Comparison of ENCODE assay signal across 8 mouse cellular contexts in the genomic region with DNA sequence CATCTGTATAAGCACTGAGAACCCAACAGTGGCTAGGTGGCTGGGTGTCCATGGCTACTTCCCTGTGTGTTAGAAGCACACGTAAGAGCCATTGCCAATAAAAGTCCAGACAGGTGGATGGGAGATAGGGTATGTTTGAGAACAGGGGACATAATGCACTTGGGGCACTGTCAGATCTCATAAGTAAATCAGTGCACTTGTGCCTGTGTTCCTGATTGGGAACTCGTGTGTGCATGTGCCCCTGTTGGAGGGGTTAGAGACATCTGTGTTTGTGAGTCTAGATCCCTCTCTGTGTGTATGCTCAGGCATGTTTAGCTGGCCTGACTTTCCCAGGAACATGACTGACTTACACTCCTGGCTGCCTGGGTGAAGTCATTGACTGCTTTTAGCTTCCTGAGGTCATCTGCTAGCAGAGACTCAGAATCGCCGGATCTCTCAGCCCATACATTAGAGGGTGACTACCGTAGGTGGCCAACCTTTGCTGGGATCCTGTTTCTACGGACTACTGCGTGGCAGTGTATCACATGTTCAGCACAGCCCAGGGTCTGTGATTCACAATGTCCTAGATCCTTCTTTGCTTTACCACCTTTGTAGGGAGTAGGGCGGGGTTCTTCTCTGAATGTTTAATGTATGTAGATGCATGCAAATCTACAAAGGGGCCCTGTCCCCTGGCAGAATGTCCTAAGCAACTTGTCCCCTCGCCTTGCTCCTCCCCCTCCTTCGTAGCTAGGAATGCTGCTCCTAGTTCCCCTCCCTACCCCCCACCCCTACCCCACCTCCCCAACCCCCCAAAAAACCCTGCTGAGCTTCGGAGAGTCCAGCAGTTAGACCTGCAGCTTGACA. TPM values are rescaled to one million over a fixed set of nuclear protein-coding genes. Genes with fewer than 3 reads are reported as not detected.
DNase-seq lines count a peak whose midpoint lies in the region; ATAC-seq and TF ChIP-seq lines count a peak whose summit lies in the region.

No protein-coding gene starts in this region.

- H3K4me1 ChIP-seq in heart, postnatal 0 days (ENCODE audit: control insufficient read depth, insufficient read depth): peaks cover 28% of the 10 kb centered on the region

- peak overlapping the region; percentile 92 for H3K27ac ChIP-seq in heart, postnatal 0 days (ENCODE audit: low read depth)

- no peak for TF ChIP-seq POLR2A in myocyte (IDR thresholded peaks at IDR 0.05; ENCODE audit: insufficient read length, low read depth)

- no peak overlapping the region for H3K4me3 ChIP-seq in heart, postnatal 0 days (ENCODE audit: low read depth, low read length)
- H3K4me3 ChIP-seq in myocyte: no peak overlapping the region

- TF ChIP-seq EP300 in heart, postnatal 0 days (IDR thresholded peaks at IDR 0.05; ENCODE audit: low read depth): no peak; the same call in 1 of the 2 replicates

- peak overlapping the region; percentile 14; the same call in 1 of the 2 replicates for H3K9ac ChIP-seq in heart, postnatal 0 days (replicated peaks; ENCODE audit: low read depth, low read length)

- DNase-seq in kidney, postnatal 10 days: peak; percentile 26
- no peak for DNase-seq in kidney, postnatal 14 days
- DNase-seq in embryo, embryonic 11 days: peak; percentile 65
- peak; percentile 81 for DNase-seq in heart, postnatal 0 days (ENCODE audit: low spot score)
- no peak for DNase-seq in layer of hippocampus, postnatal 36 days
- no peak for DNase-seq in gastrocnemius, postnatal 36 days
- no peak for DNase-seq in left cerebral cortex, postnatal 10 days (ENCODE audit: extremely low spot score in 1 of 2, low spot score in 2 of 2)

- H3K27me3 ChIP-seq in heart, postnatal 0 days (ENCODE audit: control insufficient read depth, insufficient read depth, low read length): no peaks in the 10 kb centered on the region
- H3K27me3 ChIP-seq in myocyte (ENCODE audit: control insufficient read depth, insufficient read depth, insufficient read length): no peaks in the 10 kb centered on the region

- TF ChIP-seq CTCF in heart, postnatal 0 days (IDR thresholded peaks at IDR 0.05; ENCODE audit: low read depth): no peak

- peak overlapping the region; percentile 33 for H3K4me2 ChIP-seq in heart, postnatal 0 days (ENCODE audit: low read depth, low read length)
- peak overlapping the region; percentile 49 for H3K4me2 ChIP-seq in myocyte (ENCODE audit: low read depth)

- H3K36me3 ChIP-seq in heart, postnatal 0 days (replicated peaks; ENCODE audit: control insufficient read depth, insufficient read depth, low read length): peaks cover 34% of the 10 kb centered on the region
- no peaks in the 10 kb centered on the region for H3K36me3 ChIP-seq in myocyte (ENCODE audit: control insufficient read depth, insufficient read depth)

- H3ac ChIP-seq in myocyte (ENCODE audit: control insufficient read depth, insufficient read length): no peak overlapping the region

- 14% methylated on average over 11 of the region's 11 CpGs for WGBS in heart, postnatal 0 days

- intact Hi-C loops in gastrocnemius, postnatal 36 days (cut with DNase I): no loop called here
- intact Hi-C loops in left cerebral cortex, postnatal 10 days (cut with DNase I): no loop called here

- no peaks in the 10 kb centered on the region for H3K79me2 ChIP-seq in myocyte (ENCODE audit: control insufficient read depth, insufficient read depth)

- peak; percentile 56 for ATAC-seq in heart, postnatal 0 days (ENCODE audit: insufficient read depth, low read depth)

- no peaks in the 10 kb centered on the region for H3K9me3 ChIP-seq in heart, postnatal 0 days (replicated peaks; ENCODE audit: control insufficient read depth, low read length)

TF ChIP-seq in myocyte, 11 proteins besides CTCF, POLR2A, EP300 and RAD21:
- TF ChIP-seq MYOD1 (IDR thresholded peaks at IDR 0.05; ENCODE audit: control insufficient read depth in 1 of 3, insufficient read length in 2 of 3, low read depth in 2 of 3) (peak; percentile 15 to 65 (median 62)), E2F4 (IDR thresholded peaks at IDR 0.05; ENCODE audit: insufficient read depth) (no peak), POLR2AphosphoS2 (IDR thresholded peaks at IDR 0.05; ENCODE audit: insufficient read length, low read depth) (no peak), CEBPB (IDR thresholded peaks at IDR 0.05; ENCODE audit: insufficient read depth, poor library complexity, severe bottlenecking) (no peak)

RNA-seq across cellular contexts. Expression of gene Txnrd2, which starts 31.2 kb away (rescaled TPM):
- total RNA-seq in heart, postnatal 0 days (2014; rRNA removed; ENCODE audit: low replicate concordance): 12.7 and 14.7 TPM in 2 replicates
- 40.0 and 41.2 TPM in 2 replicates for polyA plus RNA-seq in heart, postnatal 0 days (2015; fragmentation: Nextera tagmentation; extraction: Ambion mirVana)
- 21.3 TPM for polyA plus RNA-seq in myocyte (2012; fragmentation: generic; extraction: Trizol)
- total RNA-seq in layer of hippocampus, postnatal 36 days (2021): 10 to 100 TPM; 19.6 to 21.7 TPM
- total RNA-seq in gastrocnemius, postnatal 36 days (2021): 10 to 100 TPM; 16.4 to 17.6 TPM
- 10 to 100 TPM; 24.1 to 27.4 TPM for total RNA-seq in left cerebral cortex, postnatal 10 days (2021)

RNA-seq across cellular contexts. Expression of gene Comt, which starts 31.7 kb away (rescaled TPM):
- total RNA-seq in heart, postnatal 0 days (2014; rRNA removed; ENCODE audit: low replicate concordance): 160 and 168 TPM in 2 replicates
- 155 and 158 TPM in 2 replicates for polyA plus RNA-seq in heart, postnatal 0 days (2015; fragmentation: Nextera tagmentation; extraction: Ambion mirVana)
- 93.6 TPM for polyA plus RNA-seq in myocyte (2012; fragmentation: generic; extraction: Trizol)
- 10 to 100 TPM; 66.3 to 68.1 TPM for total RNA-seq in layer of hippocampus, postnatal 36 days (2021)
- total RNA-seq in gastrocnemius, postnatal 36 days (2021): 10 to 100 TPM; 35.4 to 38.4 TPM
- 10 to 100 TPM; 65.2 to 66.3 TPM for total RNA-seq in left cerebral cortex, postnatal 10 days (2021)

RNA-seq across cellular contexts. Expression of gene Arvcf, which starts 47.0 kb away (rescaled TPM):
- 62.1 and 95.5 TPM in 2 replicates for total RNA-seq in heart, postnatal 0 days (2014; rRNA removed; ENCODE audit: low replicate concordance)
- polyA plus RNA-seq in heart, postnatal 0 days (2015; fragmentation: Nextera tagmentation; extraction: Ambion mirVana): 22.5 and 22.6 TPM in 2 replicates
- 7.6 TPM for polyA plus RNA-seq in myocyte (2012; fragmentation: generic; extraction: Trizol)
- total RNA-seq in layer of hippocampus, postnatal 36 days (2021): 10 to 100 TPM; 36.2 to 37.7 TPM
- 10 to 100 TPM; 10.2 to 14.3 TPM for total RNA-seq in gastrocnemius, postnatal 36 days (2021)
- 10 to 100 TPM; 43.0 to 46.4 TPM for total RNA-seq in left cerebral cortex, postnatal 10 days (2021)

RNA-seq across cellular contexts. Expression of gene Tango2, which starts 47.1 kb away (rescaled TPM):
- total RNA-seq in heart, postnatal 0 days (2014; rRNA removed; ENCODE audit: low replicate concordance): 55.3 and 56.9 TPM in 2 replicates
- 65.8 and 69.0 TPM in 2 replicates for polyA plus RNA-seq in heart, postnatal 0 days (2015; fragmentation: Nextera tagmentation; extraction: Ambion mirVana)
- 22.2 TPM for polyA plus RNA-seq in myocyte (2012; fragmentation: generic; extraction: Trizol)
- total RNA-seq in layer of hippocampus, postnatal 36 days (2021): 100 to 1,000 TPM; 124 to 125 TPM
- total RNA-seq in gastrocnemius, postnatal 36 days (2021): 10 to 100 TPM; 40.3 to 51.5 TPM
- total RNA-seq in left cerebral cortex, postnatal 10 days (2021): 100 to 1,000 TPM; 105 to 125 TPM

Comparison
In these comparisons a context has a peak if more than half of its experiments do, and no peak if none do; other contexts are left out.
1. DNase-seq: peak in kidney, postnatal 10 days (single experiment), embryo, embryonic 11 days (single experiment) and heart, postnatal 0 days (single experiment); none in kidney, postnatal 14 days (single experiment), layer of hippocampus, postnatal 36 days (0 of 2), gastrocnemius, postnatal 36 days (0 of 2) and left cerebral cortex, postnatal 10 days (0 of 2).